Mouse (Mus musculus) spleen, adult 2 months (tissue): ENCODE measurements around the gene Ffar2.

Experiments used
- CTCF ChIP-seq: fragments of 200-500 bp; IDR thresholded peaks from 2 replicates; pipeline ENCODE4 v1.5.1; 2011; ENCODE audit warnings: mild to moderate bottlenecking, inconsistent platforms; ENCODE audit not compliant: insufficient read depth, insufficient read length, insufficient replicate concordance; ENCODE audit errors: extremely low read depth
- POLR2A ChIP-seq: fragments of 200-500 bp; IDR thresholded peaks from 2 replicates; pipeline ENCODE4 v1.6.1; 2011; ENCODE audit warnings: low read depth, low read length, inconsistent platforms

DNA sequence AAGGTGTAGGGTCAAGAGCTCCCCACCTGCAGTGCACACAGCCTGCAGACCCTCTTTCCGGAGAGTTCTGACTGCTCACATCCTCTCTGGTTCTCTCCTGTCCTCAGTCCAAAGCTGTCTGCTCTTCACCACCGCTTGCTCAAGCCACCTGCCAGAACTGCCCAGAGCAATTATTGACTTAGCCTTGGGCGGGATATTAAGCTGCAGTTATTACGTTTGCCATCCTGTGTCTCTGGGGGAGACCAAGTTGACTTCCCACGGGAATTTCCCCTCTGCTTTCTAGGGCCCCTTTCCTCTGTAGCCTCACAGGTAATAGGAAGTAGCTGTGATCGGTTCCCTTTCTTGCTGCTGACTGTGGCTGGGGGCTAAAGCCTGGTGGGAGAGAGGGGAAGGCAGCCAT, 3.4 kb downstream of the Ffar2 start:
- no peak for TF ChIP-seq POLR2A
- TF ChIP-seq CTCF: no peak
